Mouse (Mus musculus) G1E (cell line): ENCODE measurements at regions not wholly inside any gene's neighbourhood (a gene's known extent, or its start where the extent isn't known, plus 50 kb on each side); places are given as distances from the start of the nearest gene placed in this dataset.

Source experiments
- ATAC-seq: 2 replicates; pipeline ENCODE4 v1.8.0; 2016; ENCODE audit warnings: mild to moderate bottlenecking; ENCODE audit not compliant: insufficient number of reproducible peaks, poor library complexity, low FRiP score, severe bottlenecking; ENCODE audit errors: extremely low read depth
- DNase-seq: peaks from one replicate; pipeline ENCODE4 v3.0.0; 2012; ENCODE audit warnings: low spot score
- H3K27me3 ChIP-seq: 2 replicates; pipeline ENCODE4 v1.6.1; 2012; ENCODE audit warnings: mild to moderate bottlenecking, low read length, inconsistent platforms; ENCODE audit not compliant: insufficient read depth
- H3K36me3 ChIP-seq: replicated peaks from 2 replicates; pipeline ENCODE3; 2012; ENCODE audit warnings: mild to moderate bottlenecking, inconsistent platforms
- H3K4me1 ChIP-seq: 2 replicates; pipeline ENCODE4 v1.6.1; 2012; ENCODE audit warnings: low read depth, low read length, inconsistent platforms, mixed read lengths; ENCODE audit not compliant: insufficient read depth
- H3K4me3 ChIP-seq: 2 replicates; pipeline ENCODE4 v1.5.1; 2012; ENCODE audit warnings: low read depth, mild to moderate bottlenecking, inconsistent platforms, low read length, moderate library complexity, mixed read lengths
- H3K9me3 ChIP-seq: replicated peaks from 2 replicates; pipeline ENCODE4 v1.6.1; 2012; ENCODE audit warnings: inconsistent platforms
- CTCF ChIP-seq: IDR thresholded peaks from 2 replicates; pipeline ENCODE4 v1.5.1; 2012; ENCODE audit warnings: low read depth, low read length, inconsistent platforms, mixed read lengths
- GATA1 ChIP-seq: IDR thresholded peaks from 2 replicates; pipeline ENCODE4 v1.6.1; 2012; ENCODE audit warnings: borderline replicate concordance, low read length, inconsistent platforms, mixed read lengths
- GATA2 ChIP-seq: IDR thresholded peaks from 2 replicates; pipeline ENCODE4 v1.6.1; 2012; ENCODE audit warnings: low read depth, low read length, inconsistent platforms, borderline replicate concordance
- POLR2AphosphoS5 ChIP-seq: IDR thresholded peaks from 2 replicates; pipeline ENCODE4 v1.6.1; 2012; ENCODE audit warnings: low read depth, low read length, inconsistent platforms; ENCODE audit not compliant: insufficient replicate concordance
- TAL1 ChIP-seq: conservative IDR thresholded peaks from 2 replicates; pipeline ENCODE4 v1.6.1; 2012; ENCODE audit warnings: low read depth, low read length, inconsistent platforms, mixed read lengths

DNA sequence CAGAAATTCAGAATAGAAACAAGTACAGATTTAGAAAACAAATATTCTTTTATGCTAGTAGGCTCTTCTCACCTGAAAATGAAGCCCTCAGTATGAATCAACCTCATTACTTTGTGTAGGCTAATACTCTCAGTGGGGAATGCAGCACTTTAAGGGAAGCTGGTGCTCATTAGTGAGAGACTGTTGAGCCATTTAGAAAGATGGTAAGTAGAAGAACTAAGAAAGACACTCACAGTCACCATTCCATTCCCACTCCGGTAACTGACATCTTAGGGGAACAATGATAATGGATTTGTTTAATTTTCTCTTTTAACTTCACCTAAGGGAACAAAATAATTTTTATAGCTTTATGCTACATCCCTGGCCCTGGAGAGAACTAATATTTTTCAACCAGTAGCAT, 648.0 kb upstream of the Nova1 start:
- Histone ChIP-seq H3K27me3 (no peaks in the 10 kb centered on the region), H3K4me3 (no peak overlapping the region), H3K9me3 (no peaks in the 10 kb centered on the region), H3K4me1 (no peaks in the 10 kb centered on the region), H3K36me3 (no peaks in the 10 kb centered on the region)
- ATAC-seq (no peak), DNase-seq (no peak)
- TF ChIP-seq GATA2 (no peak), CTCF (no peak), POLR2AphosphoS5 (no peak), GATA1 (no peak), TAL1 (no peak)

- Histone ChIP-seq H3K27me3 (no peaks in the 10 kb centered on the region), H3K9me3 (no peaks in the 10 kb centered on the region), H3K36me3 (no peaks in the 10 kb centered on the region), H3K4me3 (no peak overlapping the region), H3K4me1 (no peaks in the 10 kb centered on the region)
- TF ChIP-seq TAL1: no peak
- no peak for TF ChIP-seq GATA2
- no peak for TF ChIP-seq POLR2AphosphoS5
- TF ChIP-seq GATA1: no peak
- TF ChIP-seq CTCF: no peak
- DNase-seq (no peak), ATAC-seq (no peak)
These were observed 647.2 kb upstream of the Nova1 start for GRCm38 (mm10) chr12:47465924-47466323.

DNA sequence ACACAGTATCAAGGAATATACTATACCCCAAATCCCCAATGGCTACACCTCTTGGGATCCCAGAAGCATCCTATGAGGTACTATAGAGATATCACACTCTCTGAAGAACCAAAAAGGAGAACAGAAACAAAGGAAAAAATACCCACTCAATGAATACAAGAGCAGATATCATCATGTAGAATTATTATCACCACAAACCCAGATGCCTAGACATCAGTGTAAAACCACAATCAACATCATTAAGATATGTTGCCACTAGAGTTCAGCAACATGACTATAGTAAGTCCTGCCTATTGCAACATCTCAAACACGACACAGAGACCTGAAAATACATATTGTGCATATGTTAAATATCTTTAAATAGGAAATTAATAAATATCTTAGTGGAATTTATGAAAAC, 612.9 kb upstream of the Nova1 start:
- Histone ChIP-seq H3K27me3 (no peaks in the 10 kb centered on the region), H3K9me3 (no peaks in the 10 kb centered on the region), H3K4me3 (no peak overlapping the region), H3K4me1 (no peaks in the 10 kb centered on the region), H3K36me3 (no peaks in the 10 kb centered on the region)
- TF ChIP-seq CTCF (no peak), TAL1 (no peak), GATA2 (no peak), GATA1 (no peak), POLR2AphosphoS5 (no peak)
- DNase-seq: no peak
- ATAC-seq: peak; percentile 45

DNA sequence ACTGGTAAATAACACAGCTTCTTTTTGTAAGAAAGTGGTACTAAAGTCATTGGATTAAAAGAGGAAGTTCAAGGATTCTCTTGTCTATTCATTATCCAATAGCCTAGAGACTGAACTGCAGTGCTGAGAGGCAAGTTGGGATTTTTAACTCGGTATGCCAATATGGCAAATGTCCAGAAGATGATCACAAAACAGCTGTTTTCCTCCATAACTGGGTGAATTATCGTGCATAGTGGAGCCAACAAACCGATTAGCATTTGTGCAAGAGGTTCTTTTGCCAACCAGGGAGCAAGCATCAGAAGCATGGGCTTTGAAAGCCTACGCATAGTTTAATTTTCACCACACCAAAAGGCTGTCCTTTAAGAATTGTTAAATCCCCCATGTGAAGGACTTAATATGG, 593.5 kb upstream of the Nova1 start:
- Histone ChIP-seq H3K9me3 (no peaks in the 10 kb centered on the region), H3K4me3 (no peak overlapping the region), H3K36me3 (no peaks in the 10 kb centered on the region), H3K4me1 (no peaks in the 10 kb centered on the region), H3K27me3 (no peaks in the 10 kb centered on the region)
- TF ChIP-seq TAL1: no peak
- TF ChIP-seq GATA1: no peak
- TF ChIP-seq POLR2AphosphoS5: no peak
- no peak for TF ChIP-seq GATA2
- no peak for TF ChIP-seq CTCF
- no peak for ATAC-seq
- no peak for DNase-seq

DNA sequence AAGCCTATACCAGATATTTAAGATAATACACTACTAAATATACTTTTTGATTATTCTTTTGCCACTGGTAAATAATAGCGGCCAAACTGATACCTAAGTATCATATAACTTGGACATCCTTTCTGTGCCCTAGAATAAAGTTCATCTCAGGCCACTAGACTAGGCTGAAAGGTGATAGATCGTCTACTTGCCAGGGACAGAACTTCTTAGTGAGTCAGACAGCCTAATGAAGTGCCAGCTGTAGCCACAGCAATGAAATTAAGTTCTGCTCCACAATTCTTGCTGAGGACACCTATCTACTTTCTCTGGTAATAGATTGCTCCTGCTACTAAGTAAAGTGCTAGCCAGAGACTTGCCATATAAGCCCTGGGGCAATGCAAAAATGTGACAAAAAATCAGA, 587.8 kb upstream of the Nova1 start:
- TF ChIP-seq GATA1: no peak
- no peak for TF ChIP-seq TAL1
- TF ChIP-seq POLR2AphosphoS5: no peak
- TF ChIP-seq GATA2: no peak
- TF ChIP-seq CTCF: no peak
- Histone ChIP-seq H3K9me3 (no peaks in the 10 kb centered on the region), H3K36me3 (no peaks in the 10 kb centered on the region), H3K4me3 (no peak overlapping the region), H3K4me1 (no peaks in the 10 kb centered on the region), H3K27me3 (no peaks in the 10 kb centered on the region)
- no peak for ATAC-seq
- DNase-seq: no peak

GRCm38 (mm10) chr12:47406131-47406530, 587.4 kb upstream of the Nova1 start:
- no peak for ATAC-seq
- H3K4me1 ChIP-seq: no peaks in the 10 kb centered on the region

GRCm38 (mm10) chr12:47383225-47383624, 564.5 kb upstream of the Nova1 start:
- Histone ChIP-seq H3K36me3 (no peaks in the 10 kb centered on the region), H3K4me1 (no peaks in the 10 kb centered on the region), H3K27me3 (no peaks in the 10 kb centered on the region), H3K9me3 (no peaks in the 10 kb centered on the region), H3K4me3 (no peak overlapping the region)
- ATAC-seq: no peak
- no peak for TF ChIP-seq GATA1
- no peak for TF ChIP-seq CTCF
- TF ChIP-seq POLR2AphosphoS5: no peak
- DNase-seq: no peak

More at GRCm38 (mm10) chr12:47406131-47406530, 587.4 kb upstream of the Nova1 start:
- no peak for TF ChIP-seq GATA2
- TF ChIP-seq TAL1: no peak
- TF ChIP-seq POLR2AphosphoS5: no peak
- no peak for TF ChIP-seq GATA1
- Histone ChIP-seq H3K27me3 (no peaks in the 10 kb centered on the region), H3K36me3 (no peaks in the 10 kb centered on the region), H3K4me3 (no peak overlapping the region), H3K9me3 (no peaks in the 10 kb centered on the region)
- no peak for DNase-seq
